Mouse (Mus musculus): ENCODE data around the gene Stk17b.

DNA sequence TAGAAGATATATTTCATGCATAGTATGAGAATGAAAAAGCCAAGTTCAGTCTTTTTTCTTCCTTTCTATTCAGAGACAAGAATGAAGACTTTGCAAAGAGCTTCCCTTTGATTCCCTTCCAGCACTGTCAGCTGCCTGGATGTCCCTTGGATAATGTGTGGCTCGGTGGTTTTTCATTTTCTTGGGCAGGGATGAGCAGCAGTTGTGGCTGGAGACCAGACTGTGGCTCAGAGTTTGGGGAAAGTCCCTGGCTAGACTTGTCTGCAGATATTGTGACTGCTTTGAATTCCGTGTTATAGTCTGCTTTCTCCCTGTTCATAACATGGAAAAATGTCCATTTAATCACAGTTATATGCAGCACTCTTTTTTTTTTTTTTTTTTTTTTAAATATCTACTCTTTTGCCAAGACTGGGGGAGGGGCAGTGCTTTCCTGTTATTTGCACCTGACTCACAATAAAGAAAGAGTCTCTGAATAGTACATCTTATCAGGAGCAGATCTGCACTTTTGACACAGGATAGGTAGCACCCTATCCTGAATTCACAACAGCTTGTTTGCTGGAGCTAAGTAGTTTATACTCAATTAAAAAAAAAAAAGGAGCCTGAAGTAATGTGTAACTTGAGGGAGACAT is 29.2 kb upstream of the Stk17b start:
- no peak for TF ChIP-seq HCFC1 (IDR thresholded peaks at IDR 0.05; ENCODE audit: borderline replicate concordance, insufficient read depth, low read length)
- no peak for TF ChIP-seq ZNF384 (IDR thresholded peaks at IDR 0.05; ENCODE audit: low read depth, low read length)
